Mouse (Mus musculus): Measurements from ENCODE around the gene Abcb1b.
"Not testable (repeated sequence)": the region's sequence is repeated elsewhere in the genome, so short reads cannot be mapped to it uniquely, and the experiment has no call there.

Abcb1b gene

GRCm38 (mm10) chr5:8863580-8864337, 65.8 kb downstream of the Abcb1b start:
- no peak for DNase-seq (ENCODE audit: low spot score in 2 of 2)

GRCm38 (mm10) chr5:8865630-8866029, 67.7 kb downstream of the Abcb1b start:
- DNase-seq (ENCODE audit: low spot score in 2 of 2), result not testable (repeated sequence)

- DNase-seq (ENCODE audit: low spot score in 2 of 2), result no peak
Measured at GRCm38 (mm10) chr5:8866366-8866765, 68.4 kb downstream of the Abcb1b start.

GRCm38 (mm10) chr5:8868019-8868418, 70.1 kb downstream of the Abcb1b start:
- no peak for DNase-seq (ENCODE audit: low spot score in 2 of 2)

- DNase-seq (ENCODE audit: low spot score in 2 of 2), result no peak
Measured at GRCm38 (mm10) chr5:8872979-8873915, 75.3 kb downstream of the Abcb1b start.

- no peak for DNase-seq (ENCODE audit: low spot score in 2 of 2)
Measured at GRCm38 (mm10) chr5:8877086-8877485, 79.1 kb downstream of the Abcb1b start.

- no peak for DNase-seq (ENCODE audit: low spot score in 2 of 2)
Measured at GRCm38 (mm10) chr5:8877800-8878199, 79.9 kb downstream of the Abcb1b start.

- DNase-seq (ENCODE audit: low spot score in 2 of 2), result no peak
Measured at GRCm38 (mm10) chr5:8885837-8886236, 87.9 kb downstream of the Abcb1b start.

- DNase-seq (ENCODE audit: low spot score in 2 of 2), result peak; percentile 67 to 80
Measured at GRCm38 (mm10) chr5:8893300-8894103, 95.6 kb downstream of the Abcb1b start, which contains the start of gene Abcb4. Gene Abcb4 (plus strand): TSS chr5:8893717.

- no peak for DNase-seq (ENCODE audit: low spot score in 2 of 2)
Measured at GRCm38 (mm10) chr5:8894104-8894425, 96.1 kb downstream of the Abcb1b start.

GRCm38 (mm10) chr5:8894641-8895490, 96.9 kb downstream of the Abcb1b start:
- peak in 1 of 2 experiments; percentile 42 for DNase-seq (ENCODE audit: low spot score in 2 of 2)

GRCm38 (mm10) chr5:8896198-8896597, 98.3 kb downstream of the Abcb1b start:
- DNase-seq (ENCODE audit: low spot score in 2 of 2), result no peak

GRCm38 (mm10) chr5:8898246-8898645, 100.3 kb downstream of the Abcb1b start:
- DNase-seq (ENCODE audit: low spot score in 2 of 2), result no peak

GRCm38 (mm10) chr5:8901001-8901400, 103.1 kb downstream of the Abcb1b start:
- DNase-seq (ENCODE audit: low spot score in 2 of 2), result no peak

- no peak for DNase-seq (ENCODE audit: low spot score in 2 of 2)
Measured at GRCm38 (mm10) chr5:8902141-8902817, 104.3 kb downstream of the Abcb1b start.

GRCm38 (mm10) chr5:8904539-8904938, 106.6 kb downstream of the Abcb1b start:
- DNase-seq (ENCODE audit: low spot score in 2 of 2), result no peak

- DNase-seq (ENCODE audit: low spot score in 2 of 2), result no peak
Measured at GRCm38 (mm10) chr5:8911567-8912198, 113.7 kb downstream of the Abcb1b start.

Measured in spleen, postnatal 14 days (tissue).